Mouse (Mus musculus) megakaryocyte, embryonic 14.5 days (primary cell): ENCODE measurements around the gene Coq9. TPM values are rescaled to one million over a fixed set of nuclear protein-coding genes. Genes with fewer than 3 reads are reported as not detected.
A peak's percentile ranks its signal among the peaks of the same experiment; 100 is the strongest.
"Not testable (repeated sequence)": the region's sequence is repeated elsewhere in the genome, so short reads cannot be mapped to it uniquely, and the experiment has no call there.

Source experiments
- H3K27me3 ChIP-seq: replicated peaks from 2 replicates; pipeline ENCODE3; 2012; ENCODE audit warnings: inconsistent platforms
- H3K36me3 ChIP-seq: replicated peaks from 2 replicates; pipeline ENCODE3; 2012; ENCODE audit warnings: low read length, inconsistent platforms, mixed read lengths
- H3K4me1 ChIP-seq: 2 replicates; pipeline ENCODE4 v1.6.1; 2012; ENCODE audit warnings: inconsistent platforms
- H3K4me3 ChIP-seq: replicated peaks from 2 replicates; pipeline ENCODE3; 2012; ENCODE audit warnings: moderate library complexity, mild to moderate bottlenecking, inconsistent platforms
- H3K9me3 ChIP-seq: 2 replicates; pipeline ENCODE4 v1.6.1; 2012; ENCODE audit warnings: inconsistent platforms
- FLI1 ChIP-seq: IDR thresholded peaks from 2 replicates; pipeline ENCODE4 v1.6.1; 2012; ENCODE audit warnings: low read length, inconsistent platforms, mixed read lengths
- GATA1 ChIP-seq: IDR thresholded peaks from 3 replicates; pipeline ENCODE4 v1.6.1; 2012; ENCODE audit warnings: mixed read lengths, low read length, inconsistent platforms, borderline replicate concordance
- polyA plus RNA-seq: library from polyadenylated mRNA; stranded (reverse); fragments of >175 nt; gene quantifications from 2 replicates; pipeline ENCODE4 v1.2.3, GENCODE M21; 2012; ENCODE audit warnings: low replicate concordance; ENCODE audit not compliant: insufficient read depth

Gene Coq9
- polyA plus RNA-seq, 1 experiment, result 62.7 TPM

DNA sequence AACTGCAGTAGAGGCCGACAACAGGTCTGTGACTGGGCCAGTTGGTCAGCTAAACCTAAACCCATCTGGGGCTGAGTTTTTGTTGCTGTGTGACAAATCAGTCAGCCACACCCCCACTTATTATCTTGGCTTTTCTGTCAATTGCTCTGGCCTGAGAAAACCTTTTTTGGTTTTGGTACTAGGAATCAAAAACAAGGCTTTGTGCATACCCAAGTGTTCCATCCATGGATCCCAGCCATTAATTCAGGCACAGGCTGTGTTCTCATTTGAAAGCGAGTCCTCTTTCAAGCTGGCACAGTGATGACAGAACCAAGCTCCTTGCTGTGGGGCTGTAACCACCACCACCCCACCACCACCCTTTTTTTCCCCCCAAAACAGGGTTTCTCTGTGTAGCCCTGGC is 16.7 kb upstream of the Coq9 start:
- Histone ChIP-seq H3K36me3 (peaks cover 91% of the 10 kb centered on the region), H3K4me1 (peaks cover 26% of the 10 kb centered on the region), H3K27me3 (no peaks in the 10 kb centered on the region), H3K4me3 (no peak overlapping the region), H3K9me3 (no peaks in the 10 kb centered on the region)
- TF ChIP-seq GATA1 (no peak), FLI1 (no peak)

- Histone ChIP-seq H3K36me3 (peaks cover 96% of the 10 kb centered on the region), H3K27me3 (no peaks in the 10 kb centered on the region), H3K4me3 (no peak overlapping the region), H3K9me3 (no peaks in the 10 kb centered on the region), H3K4me1 (peaks cover 26% of the 10 kb centered on the region)
- no peak for TF ChIP-seq GATA1
- no peak for TF ChIP-seq FLI1
Observed at GRCm38 (mm10) chr8:94822637-94823560, 15.2 kb upstream of the Coq9 start.

GRCm38 (mm10) chr8:94825170-94825569 is 13.0 kb upstream of the Coq9 start:
- Histone ChIP-seq H3K27me3 (no peaks in the 10 kb centered on the region), H3K4me3 (no peak overlapping the region), H3K4me1 (peaks cover 16% of the 10 kb centered on the region), H3K36me3 (peaks cover 95% of the 10 kb centered on the region), H3K9me3 (no peaks in the 10 kb centered on the region)
- TF ChIP-seq GATA1, result no peak
- no peak for TF ChIP-seq FLI1

DNA sequence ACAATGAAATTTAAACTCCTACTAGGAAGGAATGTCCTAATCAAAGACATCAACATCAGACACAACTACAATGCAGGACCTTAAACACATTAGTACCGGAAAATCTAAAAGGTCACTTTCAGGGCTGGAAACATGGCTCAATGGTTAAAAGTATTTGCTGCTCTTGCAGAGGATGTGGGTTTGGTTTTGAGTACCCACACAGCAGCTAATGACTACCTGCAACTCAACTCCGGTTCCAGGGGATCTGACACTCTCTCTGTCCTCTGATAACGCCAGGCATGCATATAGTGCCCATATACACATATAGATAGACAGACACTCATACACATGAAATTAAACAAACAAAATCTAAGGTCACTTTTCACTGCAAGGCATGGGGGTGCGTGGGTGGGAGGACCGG is 11.9 kb upstream of the Coq9 start:
- TF ChIP-seq FLI1 (no peak), GATA1 (no peak)
- H3K9me3 ChIP-seq, result no peaks in the 10 kb centered on the region
- H3K4me1 ChIP-seq, result peaks cover 16% of the 10 kb centered on the region
- H3K36me3 ChIP-seq, result peaks cover 95% of the 10 kb centered on the region
- no peak overlapping the region for H3K4me3 ChIP-seq
- no peaks in the 10 kb centered on the region for H3K27me3 ChIP-seq

GRCm38 (mm10) chr8:94828284-94828683 is 9.8 kb upstream of the Coq9 start:
- Histone ChIP-seq H3K4me3 (no peak overlapping the region), H3K4me1 (peaks cover 19% of the 10 kb centered on the region), H3K36me3 (peaks cover 94% of the 10 kb centered on the region), H3K9me3 (no peaks in the 10 kb centered on the region), H3K27me3 (no peaks in the 10 kb centered on the region)
- TF ChIP-seq FLI1 (no peak), GATA1 (no peak)

- H3K4me1 ChIP-seq, result peaks cover 26% of the 10 kb centered on the region
- not testable (repeated sequence) for H3K4me3 ChIP-seq, H3K9me3 ChIP-seq, H3K27me3 ChIP-seq
- H3K36me3 ChIP-seq, result peaks cover 42% of the 10 kb centered on the region
Observed at GRCm38 (mm10) chr8:94833901-94834405, 4.2 kb upstream of the Coq9 start.

- Histone ChIP-seq H3K4me1 (peaks cover 33% of the 10 kb centered on the region), H3K36me3 (peaks cover 27% of the 10 kb centered on the region)
- not testable (repeated sequence) for H3K27me3 ChIP-seq, H3K9me3 ChIP-seq, H3K4me3 ChIP-seq
Observed at GRCm38 (mm10) chr8:94835751-94836150, 2.4 kb upstream of the Coq9 start.

- no peaks in the 10 kb centered on the region for H3K27me3 ChIP-seq
- no peaks in the 10 kb centered on the region for H3K9me3 ChIP-seq
- TF ChIP-seq FLI1, result no peak
- TF ChIP-seq GATA1, result no peak
- peak overlapping the region; percentile 98 for H3K4me3 ChIP-seq
- peaks cover 21% of the 10 kb centered on the region for H3K36me3 ChIP-seq
- peaks cover 31% of the 10 kb centered on the region for H3K4me1 ChIP-seq
Observed at GRCm38 (mm10) chr8:94836456-94837240, 1.5 kb upstream of the Coq9 start.

DNA sequence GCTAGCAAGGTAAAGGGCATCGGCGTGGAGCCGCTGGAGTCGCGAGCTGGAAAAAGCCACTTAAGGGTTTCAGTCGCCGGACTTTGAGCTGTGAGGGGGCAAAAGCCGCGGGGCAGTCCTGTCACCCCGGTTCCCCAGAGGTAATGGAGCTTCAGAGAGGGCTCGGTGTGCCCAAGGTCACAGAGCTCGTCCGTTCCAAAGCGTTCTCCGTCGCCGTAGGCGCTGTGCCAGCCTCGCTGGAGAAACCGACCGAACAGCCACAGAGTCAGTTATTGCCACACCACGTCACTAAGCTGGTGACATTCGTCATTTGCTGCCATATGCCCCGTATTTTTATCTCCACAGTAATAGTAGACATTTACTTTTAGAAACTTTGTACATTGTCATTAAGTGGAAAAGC is 479 bp downstream of the Coq9 start:
- peaks cover 21% of the 10 kb centered on the region for H3K4me1 ChIP-seq
- peak overlapping the region; percentile 98 for H3K4me3 ChIP-seq
- TF ChIP-seq FLI1 (no peak), GATA1 (no peak)
- H3K27me3 ChIP-seq, result no peaks in the 10 kb centered on the region
- peaks cover 21% of the 10 kb centered on the region for H3K36me3 ChIP-seq
- no peaks in the 10 kb centered on the region for H3K9me3 ChIP-seq

DNA sequence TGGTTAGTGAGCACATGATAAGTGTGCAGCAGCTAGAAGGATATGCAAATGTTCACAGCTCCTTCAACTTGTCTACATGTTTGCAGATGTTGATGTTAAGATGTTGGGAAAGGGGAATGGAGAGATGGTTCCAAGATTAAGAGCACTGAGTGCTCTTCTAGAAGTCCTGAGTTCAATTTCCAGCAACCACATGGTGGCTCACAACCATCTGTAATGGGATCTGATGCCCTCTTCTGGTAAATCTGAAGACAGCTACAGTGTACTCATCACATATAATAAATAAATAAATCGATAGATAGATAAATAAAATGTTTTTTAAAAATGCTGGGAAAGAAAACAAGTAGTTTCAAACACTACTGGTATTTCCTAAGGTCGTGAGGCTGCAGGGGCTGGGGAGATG is 3.1 kb downstream of the Coq9 start:
- Histone ChIP-seq H3K9me3 (no peaks in the 10 kb centered on the region), H3K27me3 (no peaks in the 10 kb centered on the region), H3K4me1 (peaks cover 18% of the 10 kb centered on the region), H3K36me3 (peaks cover 46% of the 10 kb centered on the region), H3K4me3 (no peak overlapping the region)
- no peak for TF ChIP-seq GATA1
- TF ChIP-seq FLI1, result no peak
